20 mouse cellular contexts compared by ENCODE assay signal in genomic region chrX:142726311-142726710, GRCm38 (mm10). TPM values are rescaled to one million over a fixed set of nuclear protein-coding genes. Genes with fewer than 3 reads are reported as not detected.
DNase-seq lines count a peak whose midpoint lies in the region; ATAC-seq lines count a peak whose summit lies in the region.
"Had no signal": no experiment of that assay in that cellular context is flagged by ENCODE, and none has a peak within 500 bp of the region (broad histone marks: within the 10 kb centered on the region; RNA-seq: fewer than 3 reads in every experiment).

No protein-coding gene starts in this region.

- H3K4me2 ChIP-seq in forebrain, embryonic 14.5 days (ENCODE audit: low read length), result no peak overlapping the region
- H3K4me2 ChIP-seq in forebrain, embryonic 12.5 days, result no peak overlapping the region
- H3K4me2 ChIP-seq in hindbrain, embryonic 16.5 days (ENCODE audit: low read length), result no peak overlapping the region
- no peak overlapping the region for H3K4me2 ChIP-seq in hindbrain, embryonic 13.5 days
- H3K4me2 ChIP-seq: heart, embryonic 12.5 days; limb, embryonic 13.5 days; liver, embryonic 13.5 days; lung, embryonic 14.5 days; neural tube, embryonic 13.5 days had no signal

- DNase-seq in forebrain, embryonic 14.5 days (ENCODE audit: low spot score), result peak; percentile 37
- DNase-seq in cerebellum, adult 11-12 months, result peak; percentile 80
- DNase-seq in cerebellum, postnatal 14 days, result peak; percentile 41 to 63
- DNase-seq in kidney, postnatal 14 days, result no peak
- DNase-seq: adrenal gland, postnatal 36 days; heart, postnatal 4 days; kidney, postnatal 4 days; lung, embryonic 14.5 days; lung, postnatal 36 days; thymus, postnatal 25 days had no signal

- H3K27ac ChIP-seq in forebrain, embryonic 14.5 days (ENCODE audit: low read depth, low read length), result no peak overlapping the region
- H3K27ac ChIP-seq in forebrain, embryonic 12.5 days, result no peak overlapping the region
- H3K27ac ChIP-seq in hindbrain, embryonic 16.5 days (ENCODE audit: low read depth, low read length), result no peak overlapping the region
- H3K27ac ChIP-seq in hindbrain, embryonic 13.5 days, result no peak overlapping the region
- H3K27ac ChIP-seq: limb, embryonic 13.5 days; liver, embryonic 13.5 days; midbrain, embryonic 10.5 days; neural tube, embryonic 13.5 days had no signal

- 61% methylated on average over 2 of the region's 2 CpGs for whole genome bisulfite sequencing in forebrain, embryonic 14.5 days
- 73% methylated on average over 2 of the region's 2 CpGs for WGBS in forebrain, embryonic 12.5 days
- WGBS in hindbrain, embryonic 16.5 days, result 77% methylated on average over 2 of the region's 2 CpGs
- WGBS in hindbrain, embryonic 13.5 days, result 57% methylated on average over 2 of the region's 2 CpGs

- H3K36me3 ChIP-seq in forebrain, embryonic 14.5 days (ENCODE audit: control insufficient read depth, insufficient read depth, low read length), result no peaks in the 10 kb centered on the region
- H3K36me3 ChIP-seq in forebrain, embryonic 12.5 days (replicated peaks), result no peaks in the 10 kb centered on the region
- no peaks in the 10 kb centered on the region for H3K36me3 ChIP-seq in hindbrain, embryonic 16.5 days (ENCODE audit: control insufficient read depth, insufficient read depth, low read length)
- H3K36me3 ChIP-seq in hindbrain, embryonic 13.5 days, result no peaks in the 10 kb centered on the region
- H3K36me3 ChIP-seq: heart, embryonic 12.5 days; midbrain, embryonic 10.5 days; neural tube, embryonic 13.5 days had no signal

- H3K27me3 ChIP-seq in forebrain, embryonic 14.5 days (replicated peaks; ENCODE audit: control insufficient read depth, insufficient read depth, low read length), result no peaks in the 10 kb centered on the region
- peaks cover 20% of the 10 kb centered on the region for H3K27me3 ChIP-seq in forebrain, embryonic 12.5 days
- H3K27me3 ChIP-seq in hindbrain, embryonic 16.5 days (replicated peaks; ENCODE audit: control insufficient read depth, insufficient read depth, low read length), result no peaks in the 10 kb centered on the region
- peaks cover 16% of the 10 kb centered on the region; the same call in 1 of the 2 replicates for H3K27me3 ChIP-seq in hindbrain, embryonic 13.5 days
- H3K27me3 ChIP-seq: heart, embryonic 12.5 days; liver, embryonic 13.5 days had no signal

- no peak overlapping the region for H3K4me3 ChIP-seq in forebrain, embryonic 14.5 days (ENCODE audit: low read depth, low read length)
- no peak overlapping the region for H3K4me3 ChIP-seq in forebrain, embryonic 12.5 days (replicated peaks)
- no peak overlapping the region for H3K4me3 ChIP-seq in hindbrain, embryonic 16.5 days (ENCODE audit: low read length)
- H3K4me3 ChIP-seq in hindbrain, embryonic 13.5 days, result no peak overlapping the region
- H3K4me3 ChIP-seq: heart, embryonic 12.5 days; limb, embryonic 13.5 days; liver, embryonic 13.5 days; midbrain, embryonic 10.5 days; neural tube, embryonic 13.5 days had no signal

- peaks cover 5% of the 10 kb centered on the region for H3K4me1 ChIP-seq in forebrain, embryonic 14.5 days (ENCODE audit: control insufficient read depth, insufficient read depth, low read length)
- H3K4me1 ChIP-seq in forebrain, embryonic 12.5 days, result peaks cover 11% of the 10 kb centered on the region
- H3K4me1 ChIP-seq in hindbrain, embryonic 16.5 days (ENCODE audit: control insufficient read depth, insufficient read depth, low read depth, low read length), result no peaks in the 10 kb centered on the region; the same call in 1 of the 2 replicates
- H3K4me1 ChIP-seq in hindbrain, embryonic 13.5 days (replicated peaks), result 0 out of 2 replicates have a peak, but pooled peaks cover 3% of the 10 kb centered on the region
- H3K4me1 ChIP-seq: limb, embryonic 13.5 days had no signal

- H3K9ac ChIP-seq in forebrain, embryonic 14.5 days (ENCODE audit: low read length), result no peak overlapping the region
- no peak overlapping the region for H3K9ac ChIP-seq in forebrain, embryonic 12.5 days
- no peak overlapping the region for H3K9ac ChIP-seq in hindbrain, embryonic 16.5 days (ENCODE audit: low read depth, low read length)
- no peak overlapping the region for H3K9ac ChIP-seq in hindbrain, embryonic 13.5 days
- H3K9ac ChIP-seq: heart, embryonic 12.5 days; limb, embryonic 13.5 days; liver, embryonic 13.5 days; lung, embryonic 14.5 days; neural tube, embryonic 13.5 days had no signal

- peak; percentile 27; the same call in 1 of the 2 replicates for ATAC-seq in forebrain, embryonic 14.5 days
- ATAC-seq in forebrain, embryonic 12.5 days (ENCODE audit: low FRiP score), result no peak
- ATAC-seq in hindbrain, embryonic 16.5 days, result peak; percentile 60; the same call in 1 of the 2 replicates
- ATAC-seq in hindbrain, embryonic 13.5 days (ENCODE audit: low FRiP score), result no peak
- no peak for ATAC-seq in megakaryocyte, adult 5-6 weeks (ENCODE audit: poor library complexity, severe bottlenecking)

- no peaks in the 10 kb centered on the region for H3K9me3 ChIP-seq in forebrain, embryonic 14.5 days (replicated peaks; ENCODE audit: control insufficient read depth, low read length)
- no peaks in the 10 kb centered on the region for H3K9me3 ChIP-seq in forebrain, embryonic 12.5 days
- no peaks in the 10 kb centered on the region for H3K9me3 ChIP-seq in hindbrain, embryonic 16.5 days (ENCODE audit: control insufficient read depth, low read length)
- no peaks in the 10 kb centered on the region for H3K9me3 ChIP-seq in hindbrain, embryonic 13.5 days
- H3K9me3 ChIP-seq: G1E; heart, embryonic 12.5 days; limb, embryonic 13.5 days; liver, embryonic 13.5 days; midbrain, embryonic 10.5 days; neural tube, embryonic 13.5 days had no signal

RNA-seq across cellular contexts. Expression of gene Tmem164, which starts 45.1 kb away (rescaled TPM):
- polyA plus RNA-seq in forebrain, embryonic 14.5 days (2014; fragmentation: Nextera tagmentation; extraction: Ambion mirVana), result 11.0 and 11.5 TPM in 2 replicates
- polyA plus RNA-seq in forebrain, embryonic 12.5 days (2016; fragmentation: Nextera tagmentation; extraction: Ambion mirVana), result 48.3 and 51.0 TPM in 2 replicates
- 23.5 and 26.5 TPM in 2 replicates for polyA plus RNA-seq in hindbrain, embryonic 16.5 days (2015; fragmentation: Nextera tagmentation; extraction: Ambion mirVana)
- polyA plus RNA-seq in hindbrain, embryonic 13.5 days (2015; fragmentation: Nextera tagmentation; extraction: Ambion mirVana), result 27.6 and 28.4 TPM in 2 replicates
- total RNA-seq in megakaryocyte, adult 5-6 weeks (2015), result 36.5 and 41.4 TPM in 2 replicates
- total RNA-seq in megakaryocyte, adult 5-6 weeks (2017), result 56.6 and 62.1 TPM in 2 replicates

Comparison
In these comparisons a context has a peak if more than half of its experiments do, and no peak if none do; other contexts are left out.
1. ATAC-seq: peak in forebrain, embryonic 14.5 days (single experiment) and hindbrain, embryonic 16.5 days (single experiment); none in forebrain, embryonic 12.5 days (single experiment), hindbrain, embryonic 13.5 days (single experiment) and megakaryocyte, adult 5-6 weeks (single experiment).